Mouse (Mus musculus): ENCODE results near the gene 2810408A11Rik.
"Not testable (repeated sequence)": the region's sequence is repeated elsewhere in the genome, so short reads cannot be mapped to it uniquely, and the experiment has no call there.

The 2810408A11Rik gene

GRCm38 (mm10) chr11:69930967-69931537 is 30.3 kb upstream of the 2810408A11Rik start:
- no peak for DNase-seq

DNA sequence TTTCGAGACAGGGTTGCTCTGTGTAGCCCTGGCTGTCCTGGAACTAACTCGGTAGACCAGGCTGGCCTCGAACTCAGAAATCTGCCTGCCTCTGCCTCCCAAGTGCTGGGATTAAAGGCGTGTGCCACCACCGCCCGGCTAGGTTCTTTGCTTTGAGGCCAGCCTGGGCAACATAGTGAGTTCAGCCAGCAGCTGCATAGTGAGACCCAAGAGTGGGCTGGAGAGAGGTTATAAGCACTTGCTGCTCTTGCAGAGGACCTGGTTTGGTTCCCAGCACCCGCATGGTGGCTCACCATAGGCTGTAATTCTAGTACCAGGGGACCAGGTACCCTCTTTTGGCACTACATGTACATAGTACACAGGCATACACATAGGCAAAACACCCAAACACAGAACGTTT is 29.4 kb upstream of the 2810408A11Rik start:
- not testable (repeated sequence) for DNase-seq

GRCm38 (mm10) chr11:69929712-69930111 is 28.9 kb upstream of the 2810408A11Rik start:
- DNase-seq = no peak

DNA sequence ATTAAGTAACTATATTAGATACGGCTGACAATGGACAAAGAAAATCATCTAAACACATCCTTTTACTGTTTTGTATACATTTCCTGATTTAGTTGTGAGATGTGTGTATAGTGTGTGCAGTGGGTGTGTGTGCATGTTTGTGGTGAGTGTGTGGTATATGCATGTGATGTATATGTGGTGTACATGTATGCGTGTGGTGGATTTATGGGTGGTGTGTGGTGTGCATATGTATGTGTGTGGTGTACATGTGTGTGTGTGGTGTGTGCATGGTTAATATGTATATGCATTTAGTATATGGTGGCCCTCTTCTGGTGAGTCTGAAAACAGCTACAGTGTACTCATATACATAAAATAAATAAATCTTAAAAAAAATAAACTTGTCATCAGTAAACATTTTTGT is 26.7 kb upstream of the 2810408A11Rik start:
- no peak for DNase-seq

DNA sequence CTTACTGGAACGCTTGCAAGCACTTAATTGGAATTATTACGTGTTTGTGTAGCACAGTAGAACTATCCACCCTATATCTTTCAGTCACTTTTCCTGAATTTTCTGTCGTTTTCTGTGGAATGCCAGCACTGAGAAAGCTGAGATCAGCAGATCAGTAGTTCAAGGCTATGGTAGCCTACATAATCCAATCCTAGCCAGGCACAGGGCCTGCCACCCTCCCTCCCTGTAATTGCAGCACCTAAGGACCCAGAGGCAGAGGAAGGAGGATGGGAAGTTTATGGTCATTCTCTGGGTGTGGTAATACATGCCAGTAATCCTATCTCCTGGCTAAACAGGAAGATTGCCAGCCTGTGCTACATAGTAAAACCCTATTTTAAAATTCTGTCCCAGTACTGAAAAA is 22.0 kb upstream of the 2810408A11Rik start:
- no peak for DNase-seq

- DNase-seq = no peak
Measured at GRCm38 (mm10) chr11:69922012-69922756, 21.4 kb upstream of the 2810408A11Rik start.

- peak; percentile 100 for DNase-seq
Measured at GRCm38 (mm10) chr11:69921114-69922011, 20.6 kb upstream of the 2810408A11Rik start, which contains the start of gene Eif5a. TSS of gene Eif5a (minus strand) at chr11:69921958.

- peak; percentile 60 to 80 for DNase-seq
Measured at GRCm38 (mm10) chr11:69920266-69921031, 19.7 kb upstream of the 2810408A11Rik start.

DNA sequence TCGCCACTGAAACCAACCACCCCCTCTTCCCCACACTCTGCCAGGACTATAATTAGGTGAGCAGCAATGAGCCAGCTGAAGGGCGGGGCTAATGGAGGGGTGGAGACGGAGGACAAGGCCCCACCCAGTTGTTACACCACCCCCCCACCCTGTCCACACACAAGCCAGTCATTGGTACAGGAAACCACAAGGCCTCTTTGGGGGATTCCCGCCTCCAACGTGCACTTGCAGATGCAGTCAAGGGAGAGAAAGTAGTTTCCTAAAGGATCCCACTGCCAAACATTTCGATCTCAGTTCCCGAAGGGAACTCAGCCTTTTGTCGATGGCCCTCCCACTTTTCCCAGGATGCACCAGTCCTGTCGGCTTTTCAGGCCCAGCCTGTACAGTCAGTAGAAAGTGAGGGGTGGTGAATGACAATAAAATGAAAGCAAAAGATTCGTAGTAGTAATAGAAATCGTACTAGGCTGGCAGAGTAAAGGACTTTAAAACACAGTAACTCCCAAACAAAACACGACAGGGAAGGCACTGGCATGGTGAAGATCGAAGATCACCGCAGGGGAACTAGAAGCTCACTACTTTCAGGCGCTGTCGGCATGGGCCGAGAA is 19.0 kb upstream of the 2810408A11Rik start:
- DNase-seq = peak; percentile 90 to 92

GRCm38 (mm10) chr11:69919053-69919452 is 18.3 kb upstream of the 2810408A11Rik start:
- no peak for DNase-seq

DNA sequence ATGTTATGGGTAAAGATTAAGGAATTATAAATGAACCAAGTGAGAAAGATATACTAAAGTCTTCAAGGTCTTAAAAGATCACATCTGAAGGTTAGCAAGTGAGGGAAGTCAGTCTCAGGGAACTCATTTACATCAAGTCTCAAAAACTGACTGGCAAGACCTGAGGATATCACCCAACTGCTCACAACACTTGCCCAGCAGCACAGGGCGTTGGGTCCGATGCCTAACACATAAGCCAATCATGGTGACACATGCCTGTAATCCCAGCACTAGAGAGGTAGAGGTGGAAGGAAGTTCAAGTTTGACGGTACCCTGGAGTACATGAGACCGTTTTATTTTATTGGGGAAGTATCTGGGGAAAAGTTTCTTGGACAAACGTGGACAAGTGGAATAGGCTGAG is 17.3 kb upstream of the 2810408A11Rik start:
- DNase-seq = no peak

DNA sequence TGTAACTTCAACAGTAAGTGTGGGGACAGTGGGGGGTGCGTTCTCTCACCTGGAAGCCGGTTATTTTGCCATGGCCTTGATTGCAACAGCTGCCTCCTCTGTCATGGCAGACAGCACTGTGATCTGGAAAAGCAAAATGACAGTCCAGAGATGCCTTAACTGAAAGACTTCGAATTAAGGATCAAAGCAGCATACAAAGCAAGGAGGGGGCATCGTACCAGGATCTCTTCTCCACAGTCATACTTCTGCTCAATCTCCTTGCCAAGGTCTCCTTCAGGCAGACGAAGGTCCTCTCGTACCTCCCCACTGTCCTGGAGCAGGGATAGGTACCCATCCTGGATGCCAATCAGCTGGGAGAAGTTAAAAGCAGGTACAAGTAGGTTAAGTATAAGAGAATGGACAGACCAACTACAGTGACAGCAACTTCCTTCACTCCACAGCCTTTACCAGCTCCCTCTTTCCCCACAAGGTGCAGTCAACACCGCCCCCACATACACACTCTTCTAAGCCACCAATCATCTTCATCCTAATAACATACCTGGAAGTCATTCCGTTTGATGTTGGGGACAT is 16.7 kb upstream of the 2810408A11Rik start:
- DNase-seq = no peak

DNA sequence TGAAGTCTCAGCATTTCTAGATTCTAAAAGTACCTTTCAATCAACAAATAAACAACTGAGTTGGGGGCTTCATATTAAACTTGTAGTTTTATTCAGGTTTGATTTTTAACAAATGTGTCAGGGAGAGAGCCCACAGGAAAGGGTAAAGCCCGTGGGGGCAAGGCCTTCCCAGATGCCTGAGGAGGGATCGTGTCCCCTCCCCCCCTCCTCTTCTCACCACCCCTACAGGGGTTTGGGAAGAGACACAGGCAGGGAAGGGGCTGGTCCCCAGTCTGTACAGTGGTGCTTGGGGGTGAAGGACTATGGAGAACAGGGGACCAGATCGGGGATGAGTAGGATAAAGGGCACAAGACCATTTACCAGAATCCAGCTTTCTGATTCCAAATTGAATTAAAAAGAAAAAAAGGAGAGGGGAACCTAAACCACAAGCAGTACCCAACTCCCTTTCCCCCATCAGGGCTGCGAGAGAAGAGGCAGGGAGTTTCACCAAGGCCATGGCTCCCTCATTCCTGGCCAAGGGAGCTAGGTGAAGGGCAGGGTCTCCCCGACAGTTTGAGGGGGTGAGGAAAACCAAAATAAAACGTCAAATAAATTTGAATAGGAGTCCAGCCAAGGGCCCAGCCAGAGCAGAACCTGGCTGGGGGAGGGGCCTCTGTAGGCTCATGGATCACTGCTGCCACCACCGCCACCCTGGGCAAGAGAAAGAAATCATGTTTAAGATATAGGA is 16.0 kb upstream of the 2810408A11Rik start:
- not testable (repeated sequence) for DNase-seq

DNA sequence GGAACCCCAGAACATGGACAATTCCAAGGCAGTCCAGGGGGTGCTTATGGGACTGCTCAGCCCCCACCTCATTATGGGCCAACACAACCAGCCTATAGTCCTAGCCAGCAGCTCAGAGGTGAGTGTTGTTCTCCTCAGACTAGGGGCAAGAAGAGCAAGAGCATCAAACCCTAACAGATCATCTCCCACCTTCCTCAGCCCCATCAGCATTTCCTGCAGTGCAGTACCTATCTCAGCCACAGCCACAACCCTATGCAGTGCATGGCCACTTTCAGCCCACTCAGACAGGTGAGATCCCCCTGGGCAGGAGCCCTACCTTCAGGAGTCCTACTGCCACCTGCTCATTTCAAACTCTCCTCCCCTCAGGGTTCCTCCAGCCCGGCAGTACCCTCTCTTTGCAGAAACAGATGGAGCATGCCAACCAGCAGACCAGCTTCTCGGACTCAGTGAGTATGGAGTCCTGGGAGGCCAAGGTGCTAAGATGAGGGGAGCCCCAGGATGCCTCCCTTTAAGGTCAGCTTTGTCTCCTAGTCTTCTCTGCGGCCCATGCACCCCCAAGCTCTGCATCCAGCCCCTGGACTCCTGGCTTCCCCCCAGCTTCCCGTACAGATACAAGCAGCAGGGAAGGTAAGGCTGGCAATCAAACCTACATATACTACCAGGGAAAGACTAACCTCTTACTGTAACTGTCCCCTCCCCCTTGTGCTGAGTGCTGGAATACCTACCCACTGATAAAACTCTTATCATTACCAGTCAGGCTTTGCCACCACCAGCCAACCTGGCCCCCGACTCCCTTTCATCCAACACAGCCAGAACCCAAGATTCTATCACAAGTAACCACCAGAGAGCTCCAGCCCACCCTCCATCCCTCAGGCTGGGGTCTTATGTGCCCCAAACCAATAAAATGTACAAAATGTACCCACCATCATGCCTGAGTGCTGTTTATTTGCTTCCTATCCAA is 15.2 kb upstream of the 2810408A11Rik start:
- DNase-seq = no peak

- DNase-seq = no peak
Measured at GRCm38 (mm10) chr11:69914917-69915430, 14.2 kb upstream of the 2810408A11Rik start.

DNA sequence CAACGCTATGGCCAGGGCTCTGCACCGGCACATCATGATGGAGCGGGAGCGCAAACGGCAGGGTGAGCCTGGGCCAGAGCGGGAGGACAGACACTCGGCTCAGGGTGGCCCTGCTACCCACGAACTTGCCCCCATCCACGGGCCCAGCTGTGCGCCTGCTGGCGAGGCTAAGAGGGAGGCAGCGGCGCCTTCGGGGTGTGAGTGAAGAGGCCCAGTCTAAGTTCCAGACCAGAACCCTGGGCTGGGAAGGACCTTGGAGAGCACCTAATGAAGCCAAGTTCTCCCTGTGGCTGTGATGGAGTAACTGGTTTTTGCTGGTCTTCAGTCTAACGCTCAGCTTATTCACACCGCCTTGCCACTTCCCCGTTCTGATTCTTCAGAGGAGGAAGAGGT is 13.6 kb upstream of the 2810408A11Rik start:
- DNase-seq = peak in 1 of 2 experiments; percentile 54

DNA sequence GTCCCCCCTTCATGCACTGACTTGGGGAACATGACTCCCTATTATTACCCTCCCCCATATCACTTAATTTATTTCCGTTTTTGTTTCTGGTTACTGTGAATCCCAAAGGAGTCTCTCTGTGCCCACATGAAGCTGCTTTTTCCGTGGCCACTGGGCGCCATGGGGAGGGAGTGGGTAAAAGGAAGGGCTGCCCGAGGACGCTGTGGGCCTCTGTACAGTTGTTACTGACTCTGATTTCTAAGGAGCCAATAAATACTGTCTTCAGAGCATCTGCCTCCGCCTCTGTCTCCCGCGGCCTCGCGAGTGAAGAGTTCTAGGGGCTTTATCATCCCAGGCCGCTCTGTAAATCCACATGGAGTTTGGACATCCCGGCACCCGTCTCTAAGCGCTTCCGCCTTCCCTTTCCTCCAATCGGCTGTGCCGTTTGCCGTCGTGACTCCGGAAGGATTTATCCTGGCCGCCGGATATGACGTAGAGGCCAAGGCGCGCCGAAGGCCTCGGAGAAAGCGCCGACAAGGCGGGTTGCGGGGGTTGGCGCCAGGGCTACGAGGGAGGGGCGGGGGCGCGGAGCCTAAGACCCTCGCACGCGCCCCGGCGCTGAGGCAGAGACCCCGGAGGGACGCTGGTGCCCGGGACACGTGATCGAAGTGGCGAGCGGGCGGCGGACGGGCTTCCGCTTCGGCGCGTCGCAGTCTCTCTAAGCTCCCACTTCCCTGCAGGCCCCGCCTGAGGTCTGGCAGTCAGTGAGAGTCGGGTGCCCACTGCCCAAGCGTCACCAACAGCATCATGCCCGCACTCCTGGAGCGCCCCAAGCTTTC is 13.0 kb upstream of the 2810408A11Rik start, which contains the start of gene Gps2:
Gene Gps2, plus strand, starts transcription at position 335 of the 818 bp plus-strand sequence.
- peak; percentile 94 for DNase-seq

DNA sequence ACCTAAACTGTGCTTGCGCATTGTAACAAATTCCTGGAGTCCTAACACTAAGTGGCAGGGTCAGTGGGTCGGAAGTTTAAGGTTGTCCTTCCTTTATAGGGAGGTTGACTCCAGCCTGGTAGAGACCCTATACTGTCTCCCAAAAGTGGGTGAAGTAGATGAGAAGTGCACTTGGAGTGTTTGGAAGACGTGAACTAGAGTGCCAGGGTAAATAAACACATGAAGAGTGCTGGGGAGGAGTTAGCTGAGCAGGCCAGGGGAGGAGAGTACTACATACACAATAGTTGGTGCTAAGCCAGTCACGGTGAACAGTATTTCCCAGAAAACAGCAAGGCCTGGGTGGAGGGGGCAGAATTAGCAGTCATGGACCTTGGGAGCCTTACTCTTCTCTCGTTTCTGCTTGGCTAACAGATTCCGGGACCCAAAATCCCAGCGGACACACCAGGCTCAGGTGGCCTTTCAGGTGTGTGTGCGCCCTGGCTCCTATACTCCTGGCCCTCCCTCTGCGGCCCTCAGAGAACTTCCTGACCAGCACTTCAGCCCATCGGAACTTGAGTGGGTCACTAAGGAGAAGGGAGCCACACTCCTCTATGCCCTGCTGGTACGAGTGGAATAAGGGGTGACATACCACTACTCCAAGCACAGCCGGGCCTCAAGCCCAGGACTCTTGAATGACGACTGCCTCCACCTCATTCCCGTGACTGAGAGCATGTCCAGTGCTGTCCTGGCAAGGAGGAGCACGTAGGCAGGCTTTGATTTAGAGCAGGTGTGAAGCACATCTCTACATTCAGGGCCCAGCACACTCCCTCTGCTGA is 12.1 kb upstream of the 2810408A11Rik start:
- no peak for DNase-seq

Measured in kidney, postnatal 36 days (tissue).